Mouse (Mus musculus): ENCODE results near the gene Spice1.

GRCm38 (mm10) chr16:44302126-44302892 is 44.6 kb upstream of the Spice1 start:
- TF ChIP-seq FOSL1 (IDR thresholded peaks at IDR 0.05; ENCODE audit: insufficient read depth, low read length, poor library complexity, severe bottlenecking) (no peak), USF1 (IDR thresholded peaks at IDR 0.05; ENCODE audit: low read depth) (no peak), CTCF (IDR thresholded peaks at IDR 0.05; ENCODE audit: control insufficient read depth, insufficient read depth, insufficient read length) (no peak), MAX (IDR thresholded peaks at IDR 0.05) (no peak), MYOD1 (IDR thresholded peaks at IDR 0.05; ENCODE audit: control insufficient read depth, insufficient read length, low read depth) (no peak)

Data from C2C12 (cell line).